Mouse (Mus musculus) bone marrow, adult 2 months (tissue): Measurements from ENCODE around the gene Heg1. TPM values are rescaled to one million over a fixed set of nuclear protein-coding genes. Genes with fewer than 3 reads are reported as not detected.

Experiments
- H3K27ac ChIP-seq: fragments of 200-500 bp; 2 replicates; pipeline ENCODE4 v1.5.1; 2012; ENCODE audit warnings: low read depth, mild to moderate bottlenecking, control low read depth, inconsistent platforms, low read length; ENCODE audit not compliant: control insufficient read depth, poor library complexity, insufficient read depth
- H3K4me1 ChIP-seq: fragments of 200-500 bp; 2 replicates; pipeline ENCODE4 v1.6.1; 2011; ENCODE audit warnings: low read length; ENCODE audit not compliant: control insufficient read depth, insufficient read depth
- H3K4me3 ChIP-seq: fragments of 200-500 bp; replicated peaks from 2 replicates; pipeline ENCODE3; 2011; ENCODE audit warnings: mild to moderate bottlenecking, low read depth, low read length, control low read depth; ENCODE audit not compliant: control insufficient read depth
- CTCF ChIP-seq: fragments of 200-500 bp; IDR thresholded peaks from 2 replicates; pipeline ENCODE4 v1.5.1; 2011; ENCODE audit warnings: low read length, control low read depth; ENCODE audit not compliant: control insufficient read depth, insufficient read depth
- POLR2A ChIP-seq: fragments of 200-500 bp; IDR thresholded peaks from 2 replicates; pipeline ENCODE4 v1.6.1; 2011; ENCODE audit warnings: low read depth, mild to moderate bottlenecking, control low read depth, low read length, borderline replicate concordance; ENCODE audit not compliant: control insufficient read depth
- WGBS: fragments of 180-500 bp; shearing (Covaris S2); methylation state at CpG from one replicate; pipeline ENCODE4 v1.1.7; 2018; 5-methylcytosine and 5-hydroxymethylcytosine counted together
- polyA plus RNA-seq: library from polyadenylated mRNA; stranded (reverse); fragments of >200 nt; gene quantifications from 2 replicates; pipeline ENCODE4 v1.2.4, GENCODE M21; 2011; ENCODE audit warnings: low replicate concordance; ENCODE audit not compliant: missing spikeins, insufficient read depth, insufficient read length

Gene Heg1
- polyA plus RNA-seq, 1 experiment: 10.1 TPM

- Histone ChIP-seq H3K4me1 (no peaks in the 10 kb centered on the region), H3K27ac (no peak overlapping the region), H3K4me3 (no peak overlapping the region)
- WGBS: 88% methylated on average over 14 of the region's 14 CpGs
- TF ChIP-seq POLR2A: no peak
- no peak for TF ChIP-seq CTCF
Measured at GRCm38 (mm10) chr16:33673530-33674109, 10.6 kb upstream of the Heg1 start.

- WGBS: 80% methylated on average over 10 of the region's 10 CpGs
- H3K4me1 ChIP-seq: no peaks in the 10 kb centered on the region
- H3K4me3 ChIP-seq: no peak overlapping the region
- no peak overlapping the region for H3K27ac ChIP-seq
- TF ChIP-seq CTCF (no peak), POLR2A (no peak)
Measured at GRCm38 (mm10) chr16:33675151-33675847, 8.9 kb upstream of the Heg1 start.

DNA sequence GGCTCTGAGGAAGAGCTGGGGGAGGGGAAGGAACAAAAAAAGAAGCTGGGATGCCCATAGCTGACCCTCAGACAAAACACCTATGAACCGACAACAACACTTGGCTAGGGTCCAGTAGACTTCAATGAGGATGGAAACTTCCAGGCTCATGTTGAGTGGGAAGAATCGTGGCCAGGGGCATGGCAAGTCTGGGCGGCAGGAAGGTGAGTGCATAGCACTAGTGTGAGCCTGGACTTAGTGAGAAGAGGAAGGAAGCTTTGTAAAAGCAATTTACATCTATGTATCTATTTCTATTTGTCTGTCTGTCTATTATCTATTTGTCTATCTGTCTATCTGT is 8.4 kb upstream of the Heg1 start:
- WGBS: 67% methylated on average over 3 of the region's 3 CpGs
- TF ChIP-seq CTCF: no peak
- no peak for TF ChIP-seq POLR2A
- H3K4me1 ChIP-seq: no peaks in the 10 kb centered on the region

DNA sequence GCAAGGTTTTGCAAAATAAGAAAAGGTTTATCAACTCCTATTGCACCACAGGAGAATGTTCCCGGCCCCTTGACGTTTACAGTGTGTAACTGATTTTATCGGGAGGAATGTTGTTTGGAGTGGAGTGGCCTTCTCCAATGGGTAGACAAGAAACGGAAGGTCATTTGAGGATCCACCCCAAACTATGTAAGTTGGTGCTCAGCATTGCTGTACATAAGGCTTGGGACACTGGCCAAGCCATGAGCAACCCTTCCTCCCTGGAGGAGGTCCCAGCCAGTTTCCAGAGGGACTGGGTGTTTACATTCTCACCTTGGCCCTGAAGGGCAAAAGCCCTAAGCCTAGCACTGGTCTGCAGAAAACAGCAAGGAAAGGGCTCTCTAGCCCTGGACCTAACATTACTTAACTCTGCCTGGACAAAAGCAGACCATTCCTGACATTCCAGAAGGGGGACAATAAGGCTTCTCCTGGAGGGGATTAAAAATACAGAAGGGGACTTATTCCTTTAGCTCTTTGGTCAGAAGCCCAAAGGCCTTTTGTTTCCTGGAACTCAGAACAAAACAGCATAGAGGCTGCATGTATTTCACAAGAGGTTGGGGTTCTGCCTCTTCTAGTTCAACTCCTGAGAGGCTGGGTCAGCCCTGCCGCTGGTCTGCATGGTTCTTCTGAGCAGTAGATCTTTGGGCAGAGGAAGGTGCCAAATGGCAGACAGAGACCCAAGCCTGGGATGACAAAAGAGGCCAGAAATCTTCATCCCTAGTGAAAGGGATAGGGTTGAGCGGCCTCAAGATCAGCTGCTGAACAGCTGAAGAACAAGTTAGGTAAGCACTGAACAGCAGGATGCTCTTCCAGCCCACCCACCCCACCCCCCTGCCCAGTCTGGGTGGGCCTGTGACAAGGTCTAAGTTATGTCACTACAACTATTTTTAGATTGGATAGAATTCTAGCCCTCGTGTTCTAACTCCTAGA is 7.5 kb upstream of the Heg1 start:
- WGBS: 76% methylated on average over 7 of the region's 7 CpGs
- no peaks in the 10 kb centered on the region for H3K4me1 ChIP-seq

More for the DNA sequence above, 8.4 kb upstream of the Heg1 start:
- H3K27ac ChIP-seq: no peak overlapping the region
- no peak overlapping the region for H3K4me3 ChIP-seq

GRCm38 (mm10) chr16:33677313-33677690 is 6.9 kb upstream of the Heg1 start:
- no peak overlapping the region for H3K4me3 ChIP-seq
- WGBS: 79% methylated on average over 7 of the region's 7 CpGs
- no peaks in the 10 kb centered on the region for H3K4me1 ChIP-seq
- H3K27ac ChIP-seq: no peak overlapping the region
- no peak for TF ChIP-seq CTCF
- TF ChIP-seq POLR2A: no peak

More for the DNA sequence above, 7.5 kb upstream of the Heg1 start:
- no peak overlapping the region for H3K4me3 ChIP-seq
- H3K27ac ChIP-seq: no peak overlapping the region
- no peak for TF ChIP-seq POLR2A
- TF ChIP-seq CTCF: no peak

GRCm38 (mm10) chr16:33677901-33678300 is 6.3 kb upstream of the Heg1 start:
- whole genome bisulfite sequencing: 62% methylated on average over 5 of the region's 5 CpGs
- Histone ChIP-seq H3K4me1 (no peaks in the 10 kb centered on the region; the same call in 1 of the 2 replicates), H3K4me3 (no peak overlapping the region), H3K27ac (no peak overlapping the region; the same call in 1 of the 2 replicates)
- TF ChIP-seq POLR2A: no peak
- TF ChIP-seq CTCF: no peak

DNA sequence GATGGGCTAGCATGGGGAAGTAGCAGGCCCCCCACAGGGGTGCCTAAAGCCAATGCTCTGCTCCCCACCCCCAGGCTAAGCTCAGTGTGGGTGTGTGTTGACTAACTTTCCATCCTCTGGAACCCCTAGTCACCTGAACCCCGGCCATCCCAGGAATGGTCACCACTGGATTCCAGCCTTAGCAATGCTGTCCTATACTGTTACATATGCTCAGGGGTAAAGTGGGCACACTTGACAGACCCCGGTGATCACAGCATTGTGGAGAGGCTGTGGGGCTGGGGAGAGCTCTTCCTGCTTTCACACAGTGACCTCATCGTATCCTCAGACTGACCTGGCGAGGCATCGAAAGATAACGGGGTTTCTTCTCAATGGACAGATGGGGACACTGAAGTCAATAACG is 3.9 kb upstream of the Heg1 start:
- 80% methylated on average over 7 of the region's 7 CpGs for WGBS
- Histone ChIP-seq H3K27ac (no peak overlapping the region), H3K4me1 (no peaks in the 10 kb centered on the region; the same call in 1 of the 2 replicates), H3K4me3 (no peak overlapping the region)
- no peak for TF ChIP-seq POLR2A
- no peak for TF ChIP-seq CTCF

DNA sequence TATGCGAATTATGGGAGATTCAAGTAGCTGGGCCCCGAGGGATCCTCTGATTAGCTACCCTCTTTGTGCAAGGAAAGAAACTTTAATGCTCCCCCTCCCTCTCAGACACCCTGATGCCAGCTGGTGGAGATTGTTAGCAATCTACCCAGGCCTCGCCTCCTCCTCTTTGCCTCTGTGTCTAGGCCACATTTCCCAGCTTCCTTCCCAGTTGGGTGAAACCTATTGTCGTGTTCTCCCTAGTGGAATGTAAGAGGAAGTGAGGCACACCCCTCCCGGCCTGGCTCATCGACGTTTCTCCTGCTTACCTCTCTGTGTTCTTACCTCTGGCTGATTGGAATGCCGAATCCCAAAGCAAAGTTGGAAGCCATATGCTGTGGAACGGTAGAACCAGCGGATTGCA is 3.4 kb upstream of the Heg1 start:
- Histone ChIP-seq H3K4me1 (no peaks in the 10 kb centered on the region; the same call in 1 of the 2 replicates), H3K27ac (no peak overlapping the region), H3K4me3 (no peak overlapping the region)
- TF ChIP-seq POLR2A (no peak), CTCF (no peak)
- WGBS: 53% methylated on average over 10 of the region's 10 CpGs
